Mouse (Mus musculus): ENCODE results near the gene Pfn3. TPM values are rescaled to one million over a fixed set of nuclear protein-coding genes. Genes with fewer than 3 reads are reported as not detected.

The Pfn3 gene
- polyA plus RNA-seq (2014; fragmentation: Nextera tagmentation; extraction: Ambion mirVana): not detected in 2 replicates

DNA sequence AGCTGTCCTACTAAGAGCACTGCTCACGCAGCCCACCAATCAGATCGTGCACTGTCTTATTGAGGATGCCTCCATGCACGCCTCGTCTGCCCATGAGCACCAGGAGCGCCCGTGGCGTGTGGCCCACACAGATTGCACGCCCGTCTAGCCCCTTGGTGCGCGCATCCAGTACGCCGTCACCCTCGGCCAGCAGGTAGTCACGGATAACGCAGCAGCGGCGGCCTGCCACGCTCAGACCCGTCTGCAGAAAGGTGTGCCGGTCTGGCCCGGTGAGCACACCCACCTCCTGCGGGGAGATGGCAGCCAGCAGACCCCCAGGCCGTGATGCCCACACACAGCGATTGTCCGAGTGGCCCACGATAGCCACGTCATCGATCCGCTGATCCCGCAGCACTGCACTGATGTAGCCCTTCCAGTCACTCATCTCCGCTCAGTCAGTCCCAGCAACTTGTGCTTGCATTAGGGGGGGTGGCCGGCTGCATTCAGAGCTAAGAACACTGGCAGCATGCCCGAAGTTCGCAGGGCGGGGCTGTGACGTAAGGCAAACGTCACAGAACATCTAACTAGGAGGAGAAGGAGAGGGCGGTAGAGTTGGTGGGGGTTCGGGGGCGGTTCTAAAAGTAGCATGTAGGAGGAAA lies at the start of gene Pfn3:
TSS of gene Pfn3 (minus strand) at position 490 of the 638 bp plus-strand sequence.
- ATAC-seq (ENCODE audit: low FRiP score): peak; percentile 45; the same call in 1 of the 2 replicates
- H3K36me3 ChIP-seq (ENCODE audit: control insufficient read depth, insufficient read depth, low read length): no peaks in the 10 kb centered on the region
- WGBS: 11% methylated on average over 41 of the region's 41 CpGs
- H3K27me3 ChIP-seq (ENCODE audit: control insufficient read depth, insufficient read depth, low read length): peaks cover 21% of the 10 kb centered on the region
- H3K4me1 ChIP-seq (replicated peaks; ENCODE audit: control insufficient read depth, insufficient read depth, low read length): no peaks in the 10 kb centered on the region
- H3K4me3 ChIP-seq (ENCODE audit: low read depth, low read length): peak within 1 kb of the TSS; percentile 31
- H3K9ac ChIP-seq (ENCODE audit: low read depth, low read length): peak within 1 kb of the TSS; percentile 55
- peak; percentile 71 for DNase-seq (ENCODE audit: low spot score)
- H3K4me2 ChIP-seq (replicated peaks; ENCODE audit: low read depth, low read length): peak within 1 kb of the TSS; percentile 62
- H3K27ac ChIP-seq (ENCODE audit: low read depth, low read length): no peak within 1 kb of the TSS
- H3K9me3 ChIP-seq (ENCODE audit: control insufficient read depth, low read length): no peaks in the 10 kb centered on the region

DNA sequence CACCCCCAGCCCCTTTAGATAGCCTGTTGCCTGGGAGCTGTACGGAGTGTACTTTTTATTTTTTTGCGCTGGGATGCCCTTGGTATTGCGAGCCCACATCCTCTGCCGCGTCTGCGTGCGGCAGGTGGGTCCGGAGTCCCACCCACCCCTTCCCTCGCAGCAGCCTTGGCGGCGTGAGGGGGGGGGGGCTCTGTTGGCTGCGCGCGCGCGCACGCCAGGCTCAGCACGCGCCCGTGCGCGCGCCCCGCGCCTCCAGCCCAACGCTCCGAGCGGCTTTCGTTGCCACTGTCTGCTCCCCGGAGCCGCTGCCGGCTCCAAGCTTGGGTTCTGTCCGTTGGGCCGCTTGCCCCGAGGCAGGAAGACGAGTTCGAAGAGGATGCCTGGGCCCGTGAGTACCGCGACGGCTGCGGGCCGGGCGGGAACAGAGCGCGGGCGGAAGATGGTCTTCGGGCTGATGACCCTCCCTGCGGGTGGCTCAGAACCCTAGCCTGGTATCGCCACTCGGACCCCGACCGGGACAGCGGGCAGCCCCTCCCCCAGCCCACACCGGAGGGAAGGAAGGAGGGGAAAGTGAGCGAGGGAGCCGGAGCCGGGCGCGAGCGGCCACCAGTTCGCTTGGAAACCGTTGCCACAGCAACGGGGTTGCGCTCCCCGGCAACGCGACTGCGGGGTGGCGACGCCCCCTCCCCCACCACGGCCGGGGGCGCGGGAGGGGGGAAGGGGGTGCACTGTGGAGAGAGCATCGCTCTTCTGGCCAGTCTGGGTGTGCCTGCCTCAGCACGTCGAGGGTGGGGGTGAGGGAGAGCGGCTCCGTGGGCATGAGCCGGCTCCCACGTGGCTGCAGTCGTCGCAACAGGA lies 49.2 kb upstream of the Pfn3 start, which contains the start of gene Prr7:
TSS of gene Prr7 (plus strand) at position 241 of the 858 bp plus-strand sequence.
- WGBS: under 1% methylated on average over 78 of the region's 84 CpGs
- peak within 1 kb of the TSS; percentile 91 for H3K4me2 ChIP-seq (replicated peaks; ENCODE audit: low read depth, low read length)
- H3K36me3 ChIP-seq (ENCODE audit: control insufficient read depth, insufficient read depth, low read length): 0 out of 2 replicates have a peak, but pooled peaks cover 6% of the 10 kb centered on the region
- DNase-seq (ENCODE audit: low spot score) (peak; percentile 90), ATAC-seq (ENCODE audit: low FRiP score) (peak; percentile 86)
- H3K4me1 ChIP-seq (replicated peaks; ENCODE audit: control insufficient read depth, insufficient read depth, low read length): peaks cover 20% of the 10 kb centered on the region
- peak within 1 kb of the TSS; percentile 62 for H3K4me3 ChIP-seq (ENCODE audit: low read depth, low read length)
- peaks cover 2% of the 10 kb centered on the region; the same call in 1 of the 2 replicates for H3K27me3 ChIP-seq (ENCODE audit: control insufficient read depth, insufficient read depth, low read length)
- peak within 1 kb of the TSS; percentile 80 for H3K9ac ChIP-seq (ENCODE audit: low read depth, low read length)
- peak within 1 kb of the TSS; percentile 96 for H3K27ac ChIP-seq (ENCODE audit: low read depth, low read length)
- no peaks in the 10 kb centered on the region for H3K9me3 ChIP-seq (ENCODE audit: control insufficient read depth, low read length)

DNA sequence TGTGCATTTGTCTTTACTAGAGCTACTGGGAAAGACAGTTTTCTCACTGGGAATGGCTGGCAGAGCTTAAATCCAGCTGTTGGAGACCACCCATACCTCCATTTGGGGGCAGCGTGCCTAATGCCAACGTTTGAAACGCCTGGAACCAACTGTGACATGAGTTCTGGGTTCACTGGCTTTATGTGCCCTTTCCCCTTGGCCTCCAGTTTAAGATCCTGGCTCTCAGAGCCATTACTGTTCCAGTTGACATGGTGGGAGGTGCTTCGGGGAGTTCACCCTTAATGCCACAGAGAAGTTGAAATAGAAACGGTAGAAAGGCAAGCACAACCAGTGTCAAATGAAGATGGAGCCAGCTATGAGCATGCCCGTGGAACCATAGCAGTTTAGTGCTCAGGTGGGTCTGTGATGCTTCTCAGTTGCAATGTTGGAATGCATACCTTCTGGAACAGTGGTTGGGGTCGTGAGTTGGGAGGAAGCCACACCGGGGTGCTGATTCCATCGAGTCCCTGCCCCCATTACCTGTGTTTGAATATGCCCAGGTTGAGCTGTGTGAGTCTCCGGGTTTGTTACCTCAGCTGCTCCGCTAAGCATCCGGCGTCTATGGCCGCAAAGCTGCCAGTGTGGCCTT lies 48.5 kb upstream of the Pfn3 start:
- WGBS: 9% methylated on average over 14 of the region's 14 CpGs

DNA sequence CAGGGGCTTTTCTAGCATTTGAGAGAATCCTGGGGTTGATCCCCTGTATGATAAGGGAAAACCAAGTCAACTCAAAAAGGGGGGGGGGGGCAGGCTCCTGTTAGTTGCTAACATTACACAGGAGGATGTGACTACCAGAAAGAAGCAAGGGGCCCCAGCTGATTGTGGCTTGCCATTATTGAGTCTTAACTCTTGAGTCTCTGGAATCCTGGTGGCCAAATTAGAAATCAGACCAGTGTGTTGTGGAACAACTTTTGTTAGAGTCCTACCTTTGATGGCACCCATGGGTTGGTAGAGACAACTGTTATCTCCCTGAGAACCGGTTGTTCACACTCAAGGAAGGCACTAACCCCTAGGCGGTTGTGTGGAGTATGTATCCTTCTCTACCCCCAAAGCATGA lies 47.9 kb upstream of the Pfn3 start:
- WGBS: 46% methylated on average over 2 of the region's 2 CpGs
- ATAC-seq (ENCODE audit: low FRiP score): no peak
- Histone ChIP-seq H3K9me3 (ENCODE audit: control insufficient read depth, low read length) (no peaks in the 10 kb centered on the region), H3K9ac (ENCODE audit: low read depth, low read length) (no peak overlapping the region), H3K4me1 (replicated peaks; ENCODE audit: control insufficient read depth, insufficient read depth, low read length) (peaks cover 20% of the 10 kb centered on the region), H3K36me3 (ENCODE audit: control insufficient read depth, insufficient read depth, low read length) (0 out of 2 replicates have a peak, but pooled peaks cover 6% of the 10 kb centered on the region), H3K4me2 (replicated peaks; ENCODE audit: low read depth, low read length) (no peak overlapping the region), H3K27me3 (ENCODE audit: control insufficient read depth, insufficient read depth, low read length) (peaks cover 2% of the 10 kb centered on the region; the same call in 1 of the 2 replicates), H3K4me3 (ENCODE audit: low read depth, low read length) (no peak overlapping the region), H3K27ac (ENCODE audit: low read depth, low read length) (no peak overlapping the region)
- no peak for DNase-seq (ENCODE audit: low spot score)

More for the DNA sequence above, 48.5 kb upstream of the Pfn3 start:
- ATAC-seq (ENCODE audit: low FRiP score): no peak; the same call in 1 of the 2 replicates
- Histone ChIP-seq H3K36me3 (ENCODE audit: control insufficient read depth, insufficient read depth, low read length) (0 out of 2 replicates have a peak, but pooled peaks cover 6% of the 10 kb centered on the region), H3K4me2 (replicated peaks; ENCODE audit: low read depth, low read length) (peak overlapping the region; percentile 91), H3K27me3 (ENCODE audit: control insufficient read depth, insufficient read depth, low read length) (peaks cover 2% of the 10 kb centered on the region; the same call in 1 of the 2 replicates), H3K9ac (ENCODE audit: low read depth, low read length) (peak overlapping the region; percentile 80), H3K4me1 (replicated peaks; ENCODE audit: control insufficient read depth, insufficient read depth, low read length) (peaks cover 20% of the 10 kb centered on the region), H3K9me3 (ENCODE audit: control insufficient read depth, low read length) (no peaks in the 10 kb centered on the region), H3K27ac (ENCODE audit: low read depth, low read length) (peak overlapping the region; percentile 96), H3K4me3 (ENCODE audit: low read depth, low read length) (peak overlapping the region; percentile 62)
- peak; percentile 34 for DNase-seq (ENCODE audit: low spot score)

DNA sequence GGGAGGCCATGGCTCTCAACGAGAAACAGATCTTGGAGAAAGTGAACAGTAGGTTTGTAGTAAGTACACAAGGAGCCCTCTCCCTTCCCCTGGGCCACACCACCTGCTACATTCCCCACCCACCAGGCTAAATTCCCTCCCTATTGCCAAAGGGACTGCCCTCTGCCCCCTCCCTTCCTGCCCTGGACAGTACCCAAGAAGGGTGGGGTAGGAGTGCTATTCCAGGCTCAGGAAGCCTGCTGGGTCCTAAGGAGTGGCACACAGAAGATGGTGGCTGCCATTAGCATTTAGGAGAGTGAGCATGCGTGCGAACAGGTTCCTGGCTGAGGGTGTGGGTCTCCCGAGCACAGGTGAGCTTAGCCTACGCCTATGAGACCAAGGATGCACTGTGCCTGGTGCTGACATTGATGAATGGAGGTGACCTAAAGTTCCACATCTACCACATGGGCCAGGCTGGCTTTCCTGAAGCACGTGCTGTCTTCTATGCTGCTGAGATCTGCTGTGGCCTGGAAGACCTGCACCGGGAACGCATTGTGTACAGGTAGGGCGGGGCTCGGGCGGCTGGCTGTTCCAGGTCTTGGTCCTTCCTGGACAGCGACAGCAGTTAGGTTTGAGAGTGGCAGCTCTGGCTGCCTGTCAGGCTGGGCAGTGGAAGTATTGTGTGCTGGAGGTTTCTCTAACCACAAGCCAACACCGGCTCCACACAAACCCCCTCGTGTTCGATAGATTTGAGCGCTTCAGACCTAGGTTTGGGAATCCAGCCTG lies 36.9 kb upstream of the Pfn3 start:
- Histone ChIP-seq H3K9ac (ENCODE audit: low read depth, low read length) (no peak overlapping the region), H3K4me1 (replicated peaks; ENCODE audit: control insufficient read depth, insufficient read depth, low read length) (no peaks in the 10 kb centered on the region; the same call in 1 of the 2 replicates), H3K36me3 (ENCODE audit: control insufficient read depth, insufficient read depth, low read length) (peaks cover 12% of the 10 kb centered on the region), H3K27me3 (ENCODE audit: control insufficient read depth, insufficient read depth, low read length) (no peaks in the 10 kb centered on the region), H3K9me3 (ENCODE audit: control insufficient read depth, low read length) (no peaks in the 10 kb centered on the region), H3K4me2 (replicated peaks; ENCODE audit: low read depth, low read length) (no peak overlapping the region), H3K27ac (ENCODE audit: low read depth, low read length) (no peak overlapping the region), H3K4me3 (ENCODE audit: low read depth, low read length) (no peak overlapping the region)
- no peak for ATAC-seq (ENCODE audit: low FRiP score)
- WGBS: 97% methylated on average over 16 of the region's 16 CpGs
- no peak for DNase-seq (ENCODE audit: low spot score)

DNA sequence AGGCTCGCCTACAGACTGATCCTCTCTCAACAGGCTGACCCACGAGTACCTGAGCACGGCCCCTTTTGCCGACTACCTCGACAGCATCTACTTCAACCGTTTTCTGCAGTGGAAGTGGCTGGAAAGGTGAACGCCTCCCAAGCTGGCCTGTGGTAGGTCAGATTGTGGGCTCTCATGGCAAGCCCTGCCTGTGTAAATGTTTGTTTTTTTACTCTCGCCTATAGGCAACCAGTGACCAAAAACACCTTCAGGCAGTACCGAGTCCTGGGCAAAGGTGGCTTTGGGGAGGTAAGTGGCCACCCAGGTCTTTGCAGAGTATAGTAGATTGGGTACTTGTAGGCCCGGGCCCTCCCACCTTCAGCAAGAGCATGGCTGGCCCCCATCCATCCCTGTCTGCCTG lies 36.3 kb upstream of the Pfn3 start:
- H3K4me1 ChIP-seq (replicated peaks; ENCODE audit: control insufficient read depth, insufficient read depth, low read length): peaks cover 2% of the 10 kb centered on the region; the same call in 1 of the 2 replicates
- no peaks in the 10 kb centered on the region for H3K27me3 ChIP-seq (ENCODE audit: control insufficient read depth, insufficient read depth, low read length)
- peaks cover 12% of the 10 kb centered on the region for H3K36me3 ChIP-seq (ENCODE audit: control insufficient read depth, insufficient read depth, low read length)
- WGBS: 93% methylated on average over 10 of the region's 10 CpGs
- no peak for DNase-seq (ENCODE audit: low spot score)
- ATAC-seq (ENCODE audit: low FRiP score): no peak
- no peak overlapping the region for H3K27ac ChIP-seq (ENCODE audit: low read depth, low read length)
- H3K4me2 ChIP-seq (replicated peaks; ENCODE audit: low read depth, low read length): no peak overlapping the region
- no peaks in the 10 kb centered on the region for H3K9me3 ChIP-seq (ENCODE audit: control insufficient read depth, low read length)
- no peak overlapping the region for H3K9ac ChIP-seq (ENCODE audit: low read depth, low read length)
- no peak overlapping the region for H3K4me3 ChIP-seq (ENCODE audit: low read depth, low read length)

DNA sequence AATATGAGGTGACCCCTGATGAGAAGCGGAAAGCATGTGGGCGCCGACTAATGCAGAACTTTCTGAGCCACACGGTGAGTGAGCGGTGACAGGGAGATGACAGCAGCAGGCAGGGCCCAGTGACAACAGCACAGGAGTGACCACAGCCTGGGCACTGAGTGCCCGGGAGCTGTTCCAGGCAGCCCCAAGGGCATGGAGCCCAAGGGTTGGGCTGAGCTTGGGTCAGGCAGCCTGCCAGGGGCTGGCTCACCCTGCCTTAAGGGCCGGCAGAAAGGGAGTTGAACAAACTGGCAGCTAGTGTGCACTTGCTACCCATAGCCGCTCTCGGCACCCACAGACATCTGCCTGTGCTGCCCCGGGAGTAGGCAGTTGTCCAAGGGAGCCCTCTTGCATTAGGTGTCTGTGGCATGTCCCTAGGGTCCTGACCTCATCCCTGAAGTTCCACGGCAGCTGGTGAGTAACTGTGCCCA lies 35.5 kb upstream of the Pfn3 start:
- Histone ChIP-seq H3K9me3 (ENCODE audit: control insufficient read depth, low read length) (no peaks in the 10 kb centered on the region), H3K4me1 (replicated peaks; ENCODE audit: control insufficient read depth, insufficient read depth, low read length) (peaks cover 2% of the 10 kb centered on the region; the same call in 1 of the 2 replicates), H3K9ac (ENCODE audit: low read depth, low read length) (no peak overlapping the region), H3K4me3 (ENCODE audit: low read depth, low read length) (no peak overlapping the region), H3K36me3 (ENCODE audit: control insufficient read depth, insufficient read depth, low read length) (peaks cover 12% of the 10 kb centered on the region), H3K27ac (ENCODE audit: low read depth, low read length) (no peak overlapping the region), H3K27me3 (ENCODE audit: control insufficient read depth, insufficient read depth, low read length) (no peaks in the 10 kb centered on the region), H3K4me2 (replicated peaks; ENCODE audit: low read depth, low read length) (no peak overlapping the region)
- DNase-seq (ENCODE audit: low spot score): no peak
- WGBS: 94% methylated on average over 11 of the region's 11 CpGs
- no peak for ATAC-seq (ENCODE audit: low FRiP score)
